Mouse (Mus musculus) heart, adult 2 months (tissue): Measurements from ENCODE around the gene Cplx3. TPM values are rescaled to one million over a fixed set of nuclear protein-coding genes. Genes with fewer than 3 reads are reported as not detected.
A peak's percentile ranks its signal among the peaks of the same experiment; 100 is the strongest.

Experiments
- DNase-seq, 2 experiments: peaks; one replicate each; pipeline ENCODE4 v3.0.0; 2021
- H3K27ac ChIP-seq: fragments of 200-600 bp; 2 replicates; pipeline ENCODE4 v1.8.1; 2022
- H3K27me3 ChIP-seq: fragments of 200-500 bp; 2 replicates; pipeline ENCODE4 v1.6.1; 2012; ENCODE audit warnings: mild to moderate bottlenecking, low read length, inconsistent platforms, mixed read lengths; ENCODE audit not compliant: control insufficient read depth, insufficient read depth
- H3K36me3 ChIP-seq: fragments of 200-500 bp; 2 replicates; pipeline ENCODE4 v1.6.1; 2012; ENCODE audit warnings: low read length, inconsistent platforms; ENCODE audit not compliant: control insufficient read depth, insufficient read depth
- H3K4me1 ChIP-seq: fragments of 200-500 bp; 2 replicates; pipeline ENCODE4 v1.6.1; 2011; ENCODE audit warnings: low read length; ENCODE audit not compliant: control insufficient read depth, insufficient read depth
- H3K4me3 ChIP-seq: fragments of 200-600 bp; 2 replicates; pipeline ENCODE4 v1.8.1; 2022
- H3K79me2 ChIP-seq: fragments of 200-500 bp; replicated peaks from 2 replicates; pipeline ENCODE4 v1.6.1; 2012; ENCODE audit warnings: mild to moderate bottlenecking, inconsistent platforms, low read length, moderate library complexity, mixed read lengths; ENCODE audit not compliant: control insufficient read depth, insufficient read depth
- H3K9ac ChIP-seq: fragments of 200-500 bp; 2 replicates; pipeline ENCODE4 v1.6.1; 2012; ENCODE audit warnings: low read depth, mild to moderate bottlenecking, control low read depth, inconsistent platforms, low read length, mixed read lengths
- CTCF ChIP-seq: fragments of 200-600 bp; IDR thresholded peaks from 2 replicates; pipeline ENCODE4 v1.8.1; 2022; ENCODE audit warnings: antibody characterized with exemption, mild to moderate bottlenecking, moderate library complexity
- EP300 ChIP-seq: fragments of 200-500 bp; IDR thresholded peaks from 2 replicates; pipeline ENCODE4 v1.6.1; 2011; ENCODE audit warnings: low read depth, low read length, control low read depth; ENCODE audit not compliant: insufficient read depth
- POLR2A ChIP-seq: fragments of 200-500 bp; IDR thresholded peaks from 2 replicates; pipeline ENCODE4 v1.6.1; 2011; ENCODE audit warnings: mild to moderate bottlenecking, low read depth, low read length, control low read depth; ENCODE audit not compliant: insufficient read depth
- WGBS: fragments of 180-500 bp; shearing (Covaris S2); methylation state at CpG from one replicate; pipeline ENCODE4 v1.1.7; 2018; 5-methylcytosine and 5-hydroxymethylcytosine counted together
- intact Hi-C: fragments of 180-260 bp; cut with DNase I; formaldehyde crosslinking; loops from one replicate; pipeline ENCODE4 v1.15.1; 2025
- polyA plus RNA-seq: library from polyadenylated mRNA; depleted of rRNA; stranded (reverse); fragments of >200 nt; gene quantifications from 2 replicates; pipeline ENCODE4 v1.2.3, GENCODE M21; 2012
- total RNA-seq, 2 experiments: library from RNA; stranded (reverse); gene quantifications; 2 replicates each; pipeline ENCODE4 v1.2.3; 2021

The Cplx3 gene
- total and polyA plus RNA-seq, 3 experiments: not detected

DNA sequence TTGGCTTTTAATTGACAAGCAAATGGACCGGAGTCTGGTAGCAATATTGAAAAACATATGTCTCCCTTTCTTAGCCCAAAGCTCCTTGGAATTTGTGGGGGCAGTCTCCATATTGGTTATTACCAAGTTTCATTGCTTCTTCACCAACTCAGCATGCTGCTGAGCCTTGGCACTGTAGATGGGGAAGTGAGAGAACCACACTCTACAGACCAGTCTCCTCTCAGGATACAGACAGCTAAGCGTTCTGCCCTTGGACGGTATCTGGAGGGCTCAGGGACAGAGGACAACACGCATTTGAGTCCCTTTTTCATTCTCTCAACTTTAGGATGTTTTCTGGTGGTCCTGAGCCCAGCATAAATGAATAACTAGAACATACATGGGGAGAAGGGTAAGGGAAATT, 47.5 kb downstream of the Cplx3 start:
- H3K4me3 ChIP-seq: no peak overlapping the region
- TF ChIP-seq EP300 (no peak), CTCF (no peak), POLR2A (no peak)
- H3K27ac ChIP-seq: no peak overlapping the region
- H3K79me2 ChIP-seq: no peaks in the 10 kb centered on the region
- H3K36me3 ChIP-seq: peaks cover 2% of the 10 kb centered on the region
- no peaks in the 10 kb centered on the region for H3K27me3 ChIP-seq
- H3K9ac ChIP-seq: no peak overlapping the region
- WGBS: 76% methylated on average over 4 of the region's 4 CpGs
- H3K4me1 ChIP-seq: peaks cover 12% of the 10 kb centered on the region
- no peak for DNase-seq
- intact Hi-C loops: no loop called here

DNA sequence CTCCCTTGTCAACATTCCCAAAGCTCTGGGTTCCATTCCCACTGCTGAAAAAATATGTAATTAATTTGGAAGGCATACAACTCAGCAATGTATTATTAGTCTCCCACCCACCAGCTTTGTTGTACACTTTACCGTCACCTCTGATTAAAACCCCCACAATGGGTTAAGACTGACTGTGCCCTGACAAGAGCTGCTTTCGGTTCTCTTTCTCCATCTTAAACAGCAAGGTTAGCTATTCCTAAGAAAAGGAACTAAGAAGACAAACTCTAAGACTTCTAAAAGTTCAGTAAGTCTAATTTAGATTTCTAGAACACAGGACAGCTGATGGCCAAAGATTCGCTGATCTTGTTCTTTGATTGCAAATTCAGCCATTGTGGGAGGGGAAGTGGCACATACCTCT, 48.9 kb downstream of the Cplx3 start:
- Histone ChIP-seq H3K27ac (no peak overlapping the region; the same call in 1 of the 2 replicates), H3K9ac (no peak overlapping the region), H3K27me3 (no peaks in the 10 kb centered on the region), H3K79me2 (no peaks in the 10 kb centered on the region), H3K4me1 (peaks cover 6% of the 10 kb centered on the region), H3K36me3 (no peaks in the 10 kb centered on the region), H3K4me3 (no peak overlapping the region)
- DNase-seq: no peak
- 74% methylated on average over 3 of the region's 3 CpGs for WGBS
- TF ChIP-seq EP300 (no peak), CTCF (no peak), POLR2A (no peak)
- intact Hi-C loops: no loop called here

DNA sequence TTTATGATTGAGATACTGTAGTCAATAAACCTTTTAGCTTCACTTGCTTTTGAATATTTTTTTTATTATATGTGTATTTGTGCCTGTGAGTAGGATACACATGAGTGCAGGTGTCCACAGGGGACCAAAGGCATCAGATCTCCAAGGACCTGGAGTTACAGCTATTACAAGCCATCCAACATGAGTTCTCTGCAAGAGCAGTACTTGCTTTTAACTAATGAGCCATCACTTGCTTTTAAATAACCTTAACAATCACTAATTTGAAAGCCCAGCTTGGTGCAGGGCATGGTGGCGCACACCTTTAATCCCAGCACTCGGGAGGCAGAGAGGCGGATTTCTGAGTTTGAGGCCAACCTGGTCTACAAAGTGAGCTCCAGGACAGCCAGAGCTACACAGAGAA, 51.3 kb downstream of the Cplx3 start:
- 80% methylated on average over 3 of the region's 3 CpGs for WGBS
- Histone ChIP-seq H3K27ac (no peak overlapping the region), H3K79me2 (no peaks in the 10 kb centered on the region; the same call in 1 of the 2 replicates), H3K4me1 (peaks cover 8% of the 10 kb centered on the region), H3K36me3 (peaks cover 4% of the 10 kb centered on the region; the same call in 1 of the 2 replicates), H3K27me3 (no peaks in the 10 kb centered on the region), H3K4me3 (no peak overlapping the region), H3K9ac (no peak overlapping the region)
- no peak for TF ChIP-seq POLR2A
- TF ChIP-seq CTCF: no peak
- TF ChIP-seq EP300: no peak
- intact Hi-C loops: no loop called here
- DNase-seq: no peak

DNA sequence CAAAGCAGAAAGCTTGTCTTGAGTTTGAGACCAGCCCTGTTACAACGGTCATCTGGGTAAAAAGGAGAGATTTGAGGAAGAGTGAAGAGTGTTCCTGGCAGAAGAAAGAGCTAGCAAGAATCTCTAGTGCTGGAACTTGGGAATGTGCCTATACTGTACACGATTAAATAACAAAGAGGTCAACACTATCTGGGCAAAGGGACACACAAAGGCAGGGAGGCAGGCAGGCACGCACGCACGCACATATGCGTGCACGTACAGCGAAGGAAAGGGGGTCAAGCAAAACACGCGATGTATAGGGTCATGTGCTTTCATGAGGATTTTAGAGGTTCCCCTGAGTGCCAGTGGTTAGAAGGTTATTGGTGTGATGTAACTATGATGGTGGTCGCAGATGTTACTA, 53.0 kb downstream of the Cplx3 start:
- Histone ChIP-seq H3K27ac (no peak overlapping the region; the same call in 1 of the 2 replicates), H3K4me3 (no peak overlapping the region), H3K36me3 (peaks cover 4% of the 10 kb centered on the region; the same call in 1 of the 2 replicates), H3K27me3 (no peaks in the 10 kb centered on the region), H3K4me1 (peaks cover 12% of the 10 kb centered on the region), H3K79me2 (no peaks in the 10 kb centered on the region; the same call in 1 of the 2 replicates), H3K9ac (no peak overlapping the region)
- 76% methylated on average over 11 of the region's 11 CpGs for WGBS
- TF ChIP-seq EP300 (no peak), POLR2A (no peak), CTCF (no peak)
- DNase-seq: no peak
- intact Hi-C loops: no loop called here

DNA sequence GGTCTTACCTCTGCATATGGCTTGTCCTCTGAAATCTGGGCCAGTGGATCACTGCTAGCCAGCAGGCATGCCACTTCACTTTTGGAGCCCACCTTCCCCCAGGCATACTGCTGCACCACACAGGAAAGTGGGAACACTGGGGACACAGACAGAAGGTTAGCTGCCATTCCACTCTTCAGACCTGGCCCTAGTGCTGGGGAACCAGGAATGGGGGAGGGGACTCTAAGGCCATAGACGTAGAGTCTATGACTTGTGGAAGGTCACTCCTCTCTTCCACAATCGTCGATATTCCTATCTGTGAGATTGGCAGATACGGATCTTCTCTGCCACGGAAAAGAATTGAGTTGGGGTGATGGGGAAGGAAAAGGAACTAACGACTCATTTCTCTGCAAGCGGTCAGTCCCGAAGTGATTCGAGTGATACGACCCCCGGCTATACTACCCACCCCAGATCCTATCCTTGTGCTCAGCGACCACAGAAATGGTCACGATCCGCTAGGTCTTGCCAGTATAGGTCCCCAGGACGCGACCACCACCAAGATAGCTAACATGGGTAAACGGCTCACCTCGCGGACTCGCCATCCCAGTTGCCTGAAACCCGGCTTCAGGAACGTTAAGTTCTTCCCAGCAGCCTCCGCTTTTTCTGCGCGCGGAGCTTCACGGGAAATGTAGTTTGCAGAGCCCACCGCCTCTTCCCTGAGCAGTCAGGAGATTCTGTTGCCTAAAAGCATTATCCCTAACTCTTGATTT, 53.8 kb downstream of the Cplx3 start, which contains the start of gene Mpi:
Gene Mpi, minus strand, starts transcription at position 625 of the 749 bp plus-strand sequence.
- H3K79me2 ChIP-seq: no peaks in the 10 kb centered on the region; the same call in 1 of the 2 replicates
- peak; percentile 79 to 82 for DNase-seq
- intact Hi-C loops: no loop called here
- H3K36me3 ChIP-seq: peaks cover 4% of the 10 kb centered on the region; the same call in 1 of the 2 replicates
- peak within 1 kb of the TSS; percentile 88 for H3K9ac ChIP-seq
- TF ChIP-seq CTCF (no peak), EP300 (0 out of 2 replicates have a peak, but pooled peaks have one; percentile 28), POLR2A (peak; percentile 88)
- 1% methylated on average over 28 of the region's 28 CpGs for WGBS
- peak within 1 kb of the TSS; percentile 81 for H3K27ac ChIP-seq
- H3K4me1 ChIP-seq: peaks cover 12% of the 10 kb centered on the region
- no peaks in the 10 kb centered on the region for H3K27me3 ChIP-seq
- peak within 1 kb of the TSS; percentile 73 for H3K4me3 ChIP-seq
